Mouse (Mus musculus) intestine, embryonic 14.5 days (tissue): Measurements from ENCODE around the gene Sbf2. TPM values are rescaled to one million over a fixed set of nuclear protein-coding genes. Genes with fewer than 3 reads are reported as not detected.

Experiments
- ATAC-seq: fragments of 200-750 bp; cut with Nextera tagmentation; replicated peaks from 2 replicates; pipeline ENCODE4 v1.8.0; 2017; ENCODE audit warnings: low read depth, moderate number of reproducible peaks, moderate TSS enrichment, moderate library complexity; ENCODE audit not compliant: low FRiP score, low TSS enrichment
- DNase-seq: peaks from one replicate; pipeline ENCODE4 v3.0.0-alpha.2; 2018; ENCODE audit warnings: low spot score
- H3K27ac ChIP-seq: fragments of 300-500 bp; sonication (generic); 2 replicates; pipeline ENCODE4 v1.5.1; 2014; ENCODE audit warnings: low read depth, mild to moderate bottlenecking, control low read depth
- H3K27me3 ChIP-seq: fragments of 300-500 bp; sonication (generic); replicated peaks from 2 replicates; pipeline ENCODE4 v1.6.1; 2014; ENCODE audit warnings: low read length, control low read depth; ENCODE audit not compliant: control insufficient read depth, insufficient read depth
- H3K36me3 ChIP-seq: fragments of 300-500 bp; sonication (generic); 2 replicates; pipeline ENCODE4 v1.6.1; 2014; ENCODE audit warnings: low read length, control low read depth; ENCODE audit not compliant: control insufficient read depth, insufficient read depth
- H3K4me1 ChIP-seq: fragments of 300-500 bp; sonication (generic); replicated peaks from 2 replicates; pipeline ENCODE4 v1.6.1; 2014; ENCODE audit warnings: low read length, control low read depth, mixed read lengths; ENCODE audit not compliant: control insufficient read depth, insufficient read depth
- H3K4me2 ChIP-seq: fragments of 300-500 bp; sonication (generic); 2 replicates; pipeline ENCODE4 v1.6.1; 2014; ENCODE audit warnings: low read length
- H3K4me3 ChIP-seq: fragments of 300-500 bp; sonication (generic); 2 replicates; pipeline ENCODE4 v1.5.1; 2014; ENCODE audit warnings: low read depth, low read length, control low read depth, mixed read lengths
- H3K9ac ChIP-seq: fragments of 300-500 bp; sonication (generic); 2 replicates; pipeline ENCODE4 v1.6.1; 2014; ENCODE audit warnings: mild to moderate bottlenecking, low read length
- H3K9me3 ChIP-seq: fragments of 300-500 bp; sonication (generic); 2 replicates; pipeline ENCODE4 v1.6.1; 2016; ENCODE audit warnings: low read length, control low read depth; ENCODE audit not compliant: control insufficient read depth
- WGBS: fragments of 180-500 bp; shearing (Covaris S2); extraction: QIAGEN DNeasy Blood & Tissue Kit; methylation state at CpG from one replicate; pipeline ENCODE4 v1.1.7; 2014; 5-methylcytosine and 5-hydroxymethylcytosine counted together
- polyA plus RNA-seq: library from polyadenylated mRNA; unstranded; fragments of >200 nt; fragmentation: Nextera tagmentation; extraction: Ambion mirVana; gene quantifications from 2 replicates; pipeline ENCODE4 v1.2.1, GENCODE M21; 2014

Gene Sbf2
- polyA plus RNA-seq, 1 experiment from 2014 or later = 37.6 TPM

DNA sequence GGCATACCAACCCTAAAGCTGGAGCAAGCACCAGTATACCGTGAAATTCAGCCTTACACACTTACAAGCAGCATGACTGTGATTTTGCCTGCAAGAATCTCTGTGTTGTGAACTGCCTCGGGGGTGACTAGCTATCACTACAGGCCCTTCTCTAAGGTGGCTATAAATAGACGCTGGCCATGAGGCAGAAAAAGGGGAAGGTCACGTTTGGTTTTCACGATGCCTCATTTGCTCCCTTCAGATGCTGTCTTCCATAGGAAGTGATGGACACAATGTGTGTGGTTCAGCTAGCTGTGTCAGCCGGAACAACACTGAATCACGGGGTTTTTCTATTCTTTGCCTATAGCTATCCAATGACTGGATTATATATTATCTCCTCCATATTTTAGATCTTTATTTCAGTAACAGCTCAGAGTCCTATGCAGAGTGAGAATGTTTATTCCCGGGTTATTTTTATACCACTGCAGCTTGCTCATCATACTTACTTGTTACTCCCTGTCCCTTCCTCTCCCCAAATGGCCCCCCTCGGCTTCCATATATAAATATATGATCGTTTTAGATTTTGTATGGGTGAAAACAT, 235.3 kb downstream of the Sbf2 start:
- Histone ChIP-seq H3K9me3 (no peaks in the 10 kb centered on the region), H3K4me1 (no peaks in the 10 kb centered on the region), H3K36me3 (peaks cover 6% of the 10 kb centered on the region), H3K27me3 (no peaks in the 10 kb centered on the region), H3K27ac (no peak overlapping the region), H3K4me2 (no peak overlapping the region), H3K4me3 (no peak overlapping the region), H3K9ac (no peak overlapping the region)
- DNase-seq = no peak
- ATAC-seq = no peak
- WGBS = 79% methylated on average over 10 of the region's 10 CpGs

DNA sequence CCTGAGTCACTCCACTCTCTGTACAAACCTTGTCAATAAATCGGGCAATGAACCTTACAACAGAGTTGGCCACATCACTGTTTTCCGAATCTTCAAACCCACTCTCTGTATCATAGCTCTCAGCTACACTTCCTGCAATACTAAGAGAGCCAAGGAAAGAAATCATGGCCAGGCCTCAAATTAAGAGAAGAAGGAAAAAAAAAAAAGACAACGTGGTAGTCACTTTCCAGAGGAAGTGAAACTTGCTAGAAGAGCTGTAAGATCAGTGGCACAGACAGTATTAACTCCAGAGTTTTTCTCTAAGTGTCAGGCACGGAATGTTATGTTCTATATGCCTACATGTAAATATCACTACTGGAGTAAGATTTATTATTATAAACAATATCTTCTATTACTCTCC, 242.2 kb downstream of the Sbf2 start:
- Histone ChIP-seq H3K27me3 (no peaks in the 10 kb centered on the region), H3K9ac (no peak overlapping the region), H3K36me3 (peaks cover 34% of the 10 kb centered on the region), H3K4me2 (no peak overlapping the region), H3K4me1 (no peaks in the 10 kb centered on the region), H3K4me3 (no peak overlapping the region), H3K9me3 (no peaks in the 10 kb centered on the region), H3K27ac (no peak overlapping the region)
- 68% methylated on average over 4 of the region's 4 CpGs for WGBS
- no peak for ATAC-seq
- DNase-seq = no peak

GRCm38 (mm10) chr7:110362005-110362404, 252.7 kb downstream of the Sbf2 start:
- H3K9me3 ChIP-seq = no peaks in the 10 kb centered on the region
- H3K9ac ChIP-seq = no peak overlapping the region
- peaks cover 38% of the 10 kb centered on the region for H3K36me3 ChIP-seq
- no peak overlapping the region for H3K4me2 ChIP-seq
- WGBS = 92% methylated on average over 11 of the region's 11 CpGs
- H3K4me3 ChIP-seq = no peak overlapping the region
- no peak overlapping the region for H3K27ac ChIP-seq
- no peaks in the 10 kb centered on the region for H3K4me1 ChIP-seq
- no peak for DNase-seq
- no peak for ATAC-seq
- H3K27me3 ChIP-seq = no peaks in the 10 kb centered on the region

GRCm38 (mm10) chr7:110361516-110361915, 253.2 kb downstream of the Sbf2 start:
- WGBS = 85% methylated on average over 1 of the region's 1 CpGs
- ATAC-seq = no peak

GRCm38 (mm10) chr7:110359391-110359790, 255.3 kb downstream of the Sbf2 start:
- no peak overlapping the region for H3K9ac ChIP-seq
- H3K27me3 ChIP-seq = no peaks in the 10 kb centered on the region
- peaks cover 24% of the 10 kb centered on the region for H3K36me3 ChIP-seq
- no peak overlapping the region for H3K4me2 ChIP-seq
- H3K9me3 ChIP-seq = no peaks in the 10 kb centered on the region
- ATAC-seq (no peak), DNase-seq (no peak)
- no peak overlapping the region for H3K27ac ChIP-seq
- WGBS = 96% methylated on average over 2 of the region's 2 CpGs
- H3K4me3 ChIP-seq = no peak overlapping the region
- H3K4me1 ChIP-seq = no peaks in the 10 kb centered on the region

More at GRCm38 (mm10) chr7:110361516-110361915, 253.2 kb downstream of the Sbf2 start:
- Histone ChIP-seq H3K9me3 (no peaks in the 10 kb centered on the region), H3K27ac (no peak overlapping the region), H3K9ac (no peak overlapping the region), H3K27me3 (no peaks in the 10 kb centered on the region), H3K4me3 (no peak overlapping the region), H3K36me3 (peaks cover 34% of the 10 kb centered on the region), H3K4me2 (no peak overlapping the region), H3K4me1 (no peaks in the 10 kb centered on the region)
- no peak for DNase-seq

GRCm38 (mm10) chr7:110353971-110354370, 260.8 kb downstream of the Sbf2 start:
- ATAC-seq (no peak), DNase-seq (no peak)
- Histone ChIP-seq H3K4me2 (no peak overlapping the region), H3K27ac (no peak overlapping the region), H3K36me3 (peaks cover 10% of the 10 kb centered on the region; the same call in 1 of the 2 replicates), H3K27me3 (no peaks in the 10 kb centered on the region), H3K4me1 (no peaks in the 10 kb centered on the region), H3K4me3 (no peak overlapping the region), H3K9ac (no peak overlapping the region), H3K9me3 (no peaks in the 10 kb centered on the region)
- WGBS = 74% methylated on average over 2 of the region's 2 CpGs

DNA sequence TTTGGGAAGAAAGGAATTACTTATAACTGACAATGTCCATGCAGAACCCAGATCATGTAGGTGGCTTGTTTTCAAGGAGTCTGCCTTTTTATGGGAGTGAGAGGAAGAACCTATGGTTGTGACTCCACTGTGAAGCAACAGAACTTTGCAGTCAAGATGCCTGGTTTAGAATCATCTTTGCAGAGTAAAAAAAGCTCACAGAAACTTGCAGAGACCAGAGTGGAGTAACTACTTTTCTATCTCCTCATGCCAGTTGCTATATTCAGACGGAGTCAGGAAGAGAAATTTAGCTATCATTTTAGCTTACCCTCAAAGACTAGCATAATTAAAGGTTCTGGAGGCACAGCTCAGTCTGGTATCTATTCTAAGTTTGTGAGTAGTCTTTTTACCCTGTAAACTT, 267.5 kb downstream of the Sbf2 start:
- H3K4me3 ChIP-seq = no peak overlapping the region
- peaks cover 8% of the 10 kb centered on the region; the same call in 1 of the 2 replicates for H3K36me3 ChIP-seq
- H3K9me3 ChIP-seq = no peaks in the 10 kb centered on the region
- WGBS = 91% methylated on average over 1 of the region's 1 CpGs
- no peak overlapping the region for H3K4me2 ChIP-seq
- no peak overlapping the region for H3K27ac ChIP-seq
- ATAC-seq = no peak
- H3K27me3 ChIP-seq = no peaks in the 10 kb centered on the region
- no peaks in the 10 kb centered on the region for H3K4me1 ChIP-seq
- no peak for DNase-seq
- H3K9ac ChIP-seq = no peak overlapping the region

DNA sequence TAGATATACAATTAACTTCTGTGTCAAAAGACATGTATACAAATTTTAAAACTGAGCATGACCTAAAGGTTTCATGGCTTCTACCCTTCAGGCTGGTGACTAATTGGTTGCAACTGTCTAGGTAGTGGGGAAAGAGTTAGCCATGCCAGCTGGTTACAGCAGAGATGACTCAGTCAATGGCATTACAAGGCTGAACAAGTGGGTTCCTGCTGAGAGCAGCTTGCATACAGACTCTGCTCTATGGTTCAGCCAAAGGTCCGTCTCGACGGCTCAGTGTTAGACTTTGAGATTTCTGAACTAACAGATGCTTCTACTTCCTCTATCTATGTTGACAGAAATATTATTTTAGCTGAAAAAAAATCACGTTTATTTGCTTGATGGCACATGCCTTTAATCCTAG, 277.1 kb downstream of the Sbf2 start:
- H3K9me3 ChIP-seq = no peaks in the 10 kb centered on the region
- peaks cover 47% of the 10 kb centered on the region for H3K36me3 ChIP-seq
- H3K9ac ChIP-seq = no peak overlapping the region
- no peak overlapping the region for H3K4me2 ChIP-seq
- H3K4me3 ChIP-seq = no peak overlapping the region
- 94% methylated on average over 4 of the region's 4 CpGs for WGBS
- H3K27me3 ChIP-seq = no peaks in the 10 kb centered on the region
- H3K27ac ChIP-seq = no peak overlapping the region
- ATAC-seq = no peak
- DNase-seq = no peak
- no peaks in the 10 kb centered on the region for H3K4me1 ChIP-seq

GRCm38 (mm10) chr7:110325381-110326110, 289.2 kb downstream of the Sbf2 start:
- Histone ChIP-seq H3K9me3 (no peaks in the 10 kb centered on the region), H3K27me3 (no peaks in the 10 kb centered on the region), H3K4me3 (no peak overlapping the region), H3K4me2 (no peak overlapping the region), H3K27ac (no peak overlapping the region), H3K9ac (no peak overlapping the region), H3K4me1 (no peaks in the 10 kb centered on the region), H3K36me3 (peaks cover 73% of the 10 kb centered on the region)
- 95% methylated on average over 5 of the region's 5 CpGs for whole genome bisulfite sequencing
- ATAC-seq (no peak), DNase-seq (no peak)
